Mouse (Mus musculus) heart, embryonic 13.5 days (tissue): ENCODE results near the gene Slc44a5. TPM values are rescaled to one million over a fixed set of nuclear protein-coding genes. Genes with fewer than 3 reads are reported as not detected.

Experiments used
- polyA plus RNA-seq: library from polyadenylated mRNA; unstranded; fragments of >200 nt; fragmentation: Nextera tagmentation; extraction: Ambion mirVana; gene quantifications from 2 replicates; pipeline ENCODE4 v1.2.1, GENCODE M21; 2015

Slc44a5 gene
- polyA plus RNA-seq, 1 experiment from 2014 or later = 0.76 TPM

Other genes starting within 250 kb of the Slc44a5 start
- 21.7 and 24.8 TPM in 2 replicates for gene St6galnac3, start 248.3 kb upstream of the Slc44a5 start, polyA plus RNA-seq
- 0.23 and 0.37 TPM in 2 replicates for gene Asb17, start 129.2 kb upstream of the Slc44a5 start, polyA plus RNA-seq
- gene Msh4, start 67.3 kb upstream of the Slc44a5 start, polyA plus RNA-seq = 0.10 and 0.12 TPM in 2 replicates
- 50.3 and 55.1 TPM in 2 replicates for gene Rabggtb, start 60.4 kb upstream of the Slc44a5 start, polyA plus RNA-seq
- 179 and 194 TPM in 2 replicates for gene Acadm, start 28.8 kb upstream of the Slc44a5 start, polyA plus RNA-seq